Mouse (Mus musculus) small intestine, adult 2 months (tissue): ENCODE data around the gene Cpne6.

Source experiments
- CTCF ChIP-seq: fragments of 200-500 bp; IDR thresholded peaks from 2 replicates; pipeline ENCODE4 v1.5.1; 2012; ENCODE audit warnings: low read depth, mild to moderate bottlenecking, control low read depth, inconsistent platforms, low read length, moderate library complexity, mixed read lengths; ENCODE audit not compliant: insufficient replicate concordance, insufficient read length; ENCODE audit errors: extremely low read depth
- POLR2A ChIP-seq: fragments of 200-500 bp; IDR thresholded peaks from 2 replicates; pipeline ENCODE4 v1.6.1; 2012; ENCODE audit warnings: low read depth, mild to moderate bottlenecking, control low read depth, inconsistent platforms, low read length, moderate library complexity

DNA sequence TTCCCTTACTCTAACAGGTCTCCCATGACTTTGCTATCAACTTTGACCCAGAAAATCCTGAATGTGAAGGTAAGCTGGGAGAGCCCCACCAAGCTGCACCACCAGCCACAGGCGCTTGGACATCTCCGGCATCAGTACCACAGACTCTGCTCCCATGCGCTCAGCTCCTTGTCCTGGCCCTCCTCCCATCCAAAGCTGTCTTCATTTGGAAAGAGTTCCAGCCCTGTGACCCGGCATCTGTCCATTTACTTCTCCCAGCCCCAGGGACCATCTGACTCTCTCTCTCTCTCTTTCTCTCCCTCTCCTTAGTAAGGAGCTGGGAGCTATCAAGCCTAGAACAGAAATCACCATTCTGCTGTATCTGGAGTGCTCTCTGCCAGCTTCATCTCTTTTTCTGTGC lies 5.6 kb downstream of the Cpne6 start:
- no peak for TF ChIP-seq CTCF
- no peak for TF ChIP-seq POLR2A
